Mouse (Mus musculus): Measurements from ENCODE around the gene Pygm. TPM values are rescaled to one million over a fixed set of nuclear protein-coding genes. Genes with fewer than 3 reads are reported as not detected.

The Pygm gene
- 17.7 and 22.3 TPM in 2 replicates for polyA plus RNA-seq (2015; fragmentation: Nextera tagmentation; extraction: Ambion mirVana)

- Histone ChIP-seq H3K27ac (peak within 1 kb of the TSS; percentile 48), H3K4me1 (peaks cover 22% of the 10 kb centered on the region), H3K4me3 (peak within 1 kb of the TSS; percentile 4; the same call in 1 of the 2 replicates), H3K36me3 (peaks cover 3% of the 10 kb centered on the region; the same call in 1 of the 2 replicates), H3K9me3 (no peaks in the 10 kb centered on the region), H3K9ac (0 out of 2 replicates have a peak within 1 kb of the TSS, but pooled peaks have one; percentile 4), H3K4me2 (peak within 1 kb of the TSS; percentile 20), H3K27me3 (no peaks in the 10 kb centered on the region)
- 20% methylated on average over 7 of the region's 7 CpGs for WGBS
- peak; percentile 78 for ATAC-seq (ENCODE audit: borderline replicate concordance, extremely low read depth, low FRiP score, low TSS enrichment)
Observed at GRCm38 (mm10) chr19:6384128-6384527, at the start of gene Pygm. Gene Pygm (plus strand): TSS chr19:6384399.

DNA sequence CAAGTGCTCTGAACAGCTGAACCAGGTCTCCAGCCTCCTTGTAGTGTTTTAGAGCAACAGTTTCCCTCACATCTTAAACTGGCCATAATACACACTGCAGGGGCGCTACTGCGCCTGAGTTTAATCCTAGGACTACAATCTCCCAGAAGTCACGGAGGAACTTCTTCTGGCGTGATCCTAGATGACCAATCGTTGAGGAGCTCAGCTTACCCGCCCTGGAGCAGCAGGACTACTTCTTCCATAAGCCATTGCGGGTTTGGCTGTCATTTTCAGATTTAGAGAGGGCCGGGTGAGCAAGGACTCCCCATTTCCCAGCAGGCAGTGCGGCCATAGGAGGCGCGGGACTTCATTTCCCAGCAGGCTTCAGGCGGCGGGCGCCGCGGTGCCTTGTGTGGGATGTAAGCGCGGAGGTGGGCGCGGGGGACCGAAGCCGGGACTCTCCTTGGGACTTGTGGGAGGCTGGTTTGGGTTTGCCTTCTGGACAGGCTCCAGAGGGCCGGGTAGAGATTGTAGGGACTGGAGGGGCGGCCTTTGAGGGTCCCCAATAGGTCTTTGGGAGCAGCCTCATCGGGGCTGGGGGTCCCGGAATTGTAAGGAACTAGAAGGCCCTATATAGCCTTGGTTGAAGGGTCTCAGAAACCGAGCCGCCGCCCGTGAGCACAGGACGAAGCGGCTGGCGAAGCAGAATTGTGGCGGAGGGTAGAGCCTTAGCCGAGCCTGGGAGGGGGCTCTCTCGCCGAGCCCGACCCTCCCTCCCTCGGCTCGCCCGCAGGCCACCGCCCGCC lies 49.3 kb upstream of the Pygm start, which contains the start of gene Men1:
Men1 (plus strand) TSS at position 307 of the 785 bp plus-strand sequence.
- no peaks in the 10 kb centered on the region for H3K27me3 ChIP-seq
- peak within 1 kb of the TSS; percentile 90 for H3K9ac ChIP-seq
- peak within 1 kb of the TSS; percentile 89 for H3K27ac ChIP-seq
- H3K4me3 ChIP-seq: peak within 1 kb of the TSS; percentile 89
- H3K9me3 ChIP-seq: no peaks in the 10 kb centered on the region
- under 1% methylated on average over 38 of the region's 43 CpGs for WGBS
- peak; percentile 92 for ATAC-seq (ENCODE audit: borderline replicate concordance, extremely low read depth, low FRiP score, low TSS enrichment)
- H3K4me2 ChIP-seq: peak within 1 kb of the TSS; percentile 86
- peaks cover 30% of the 10 kb centered on the region for H3K36me3 ChIP-seq
- H3K4me1 ChIP-seq: peaks cover 32% of the 10 kb centered on the region

- H3K36me3 ChIP-seq: peaks cover 35% of the 10 kb centered on the region
- peak overlapping the region; percentile 90 for H3K9ac ChIP-seq
- peak overlapping the region; percentile 89 for H3K4me3 ChIP-seq
- peak; percentile 9 for ATAC-seq (ENCODE audit: borderline replicate concordance, extremely low read depth, low FRiP score, low TSS enrichment)
- H3K4me2 ChIP-seq: peak overlapping the region; percentile 86
- H3K27me3 ChIP-seq: no peaks in the 10 kb centered on the region
- peak overlapping the region; percentile 41 for H3K27ac ChIP-seq
- WGBS: under 1% methylated on average over 19 of the region's 25 CpGs
- peaks cover 38% of the 10 kb centered on the region for H3K4me1 ChIP-seq
- no peaks in the 10 kb centered on the region for H3K9me3 ChIP-seq
Observed at GRCm38 (mm10) chr19:6335458-6335827, 48.8 kb upstream of the Pygm start.

DNA sequence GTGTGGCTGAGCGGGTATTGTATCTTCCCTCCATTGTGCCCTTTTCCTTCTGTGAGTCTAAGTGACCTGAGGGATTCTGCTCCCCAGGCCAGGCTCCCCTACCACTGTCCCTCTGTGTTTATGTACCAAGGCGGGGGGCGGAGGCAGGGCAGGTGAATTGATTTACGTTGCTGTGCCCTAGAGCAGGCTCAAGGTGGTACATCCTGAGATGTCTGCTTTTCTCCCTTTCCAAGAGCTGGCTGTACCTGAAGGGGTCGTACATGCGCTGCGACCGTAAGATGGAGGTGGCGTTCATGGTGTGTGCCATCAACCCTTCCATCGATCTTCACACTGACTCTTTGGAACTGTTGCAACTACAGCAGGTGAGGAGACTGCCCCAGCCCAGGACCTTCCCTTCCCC lies 47.3 kb upstream of the Pygm start:
- Histone ChIP-seq H3K4me1 (peaks cover 41% of the 10 kb centered on the region), H3K9ac (peak overlapping the region; percentile 90), H3K9me3 (no peaks in the 10 kb centered on the region), H3K4me2 (peak overlapping the region; percentile 86), H3K27ac (no peak overlapping the region), H3K4me3 (peak overlapping the region; percentile 89; the same call in 1 of the 2 replicates), H3K36me3 (peaks cover 35% of the 10 kb centered on the region), H3K27me3 (no peaks in the 10 kb centered on the region)
- no peak for ATAC-seq (ENCODE audit: borderline replicate concordance, extremely low read depth, low FRiP score, low TSS enrichment)
- 84% methylated on average over 10 of the region's 10 CpGs for WGBS

DNA sequence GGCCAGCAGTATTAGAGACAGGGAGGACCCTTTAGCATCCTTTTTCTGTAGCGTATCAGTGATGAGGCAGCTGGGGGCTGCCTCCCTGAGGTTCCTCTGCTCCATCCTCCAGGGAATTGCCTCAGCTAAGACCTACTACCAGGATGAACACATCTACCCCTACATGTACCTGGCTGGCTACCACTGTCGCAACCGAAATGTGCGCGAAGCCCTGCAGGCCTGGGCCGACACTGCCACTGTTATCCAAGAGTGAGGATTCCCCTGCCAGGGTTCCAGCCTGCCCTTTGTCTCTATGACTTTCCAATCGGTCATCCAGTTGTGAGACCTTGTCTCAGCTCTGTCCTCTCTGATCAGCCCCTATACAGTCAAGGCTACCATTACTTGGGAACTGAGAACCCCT lies 46.0 kb upstream of the Pygm start:
- no peak overlapping the region for H3K9ac ChIP-seq
- peaks cover 35% of the 10 kb centered on the region for H3K36me3 ChIP-seq
- no peak overlapping the region for H3K27ac ChIP-seq
- H3K9me3 ChIP-seq: no peaks in the 10 kb centered on the region
- H3K4me1 ChIP-seq: peaks cover 39% of the 10 kb centered on the region
- H3K4me3 ChIP-seq: no peak overlapping the region
- WGBS: 90% methylated on average over 7 of the region's 7 CpGs
- ATAC-seq (ENCODE audit: borderline replicate concordance, extremely low read depth, low FRiP score, low TSS enrichment): no peak
- no peaks in the 10 kb centered on the region for H3K27me3 ChIP-seq
- no peak overlapping the region for H3K4me2 ChIP-seq

GRCm38 (mm10) chr19:6338716-6339115 lies 45.5 kb upstream of the Pygm start:
- no peak for ATAC-seq (ENCODE audit: borderline replicate concordance, extremely low read depth, low FRiP score, low TSS enrichment)
- peaks cover 39% of the 10 kb centered on the region for H3K4me1 ChIP-seq

DNA sequence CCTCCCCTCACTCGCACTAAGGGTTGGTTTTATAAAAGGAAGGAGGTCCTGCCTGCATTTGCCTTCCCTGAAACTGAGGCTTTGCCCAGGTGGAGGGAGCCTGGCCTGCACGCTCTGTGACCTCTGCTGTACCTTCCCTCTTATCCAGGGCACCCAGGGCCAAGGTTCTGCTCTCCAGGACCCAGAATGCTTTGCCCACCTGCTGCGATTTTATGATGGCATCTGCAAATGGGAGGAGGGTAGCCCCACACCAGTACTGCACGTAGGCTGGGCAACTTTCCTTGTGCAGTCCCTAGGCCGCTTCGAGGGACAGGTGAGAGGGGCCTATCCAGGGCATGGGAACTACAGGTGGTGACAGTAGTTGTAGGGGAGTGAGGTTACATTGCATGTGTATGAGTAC lies 45.0 kb upstream of the Pygm start:
- no peak overlapping the region for H3K4me3 ChIP-seq
- no peak overlapping the region for H3K4me2 ChIP-seq
- no peaks in the 10 kb centered on the region for H3K9me3 ChIP-seq
- no peak overlapping the region for H3K27ac ChIP-seq
- peaks cover 36% of the 10 kb centered on the region for H3K4me1 ChIP-seq
- H3K27me3 ChIP-seq: no peaks in the 10 kb centered on the region
- ATAC-seq (ENCODE audit: borderline replicate concordance, extremely low read depth, low FRiP score, low TSS enrichment): no peak
- H3K9ac ChIP-seq: no peak overlapping the region
- H3K36me3 ChIP-seq: peaks cover 35% of the 10 kb centered on the region
- 90% methylated on average over 6 of the region's 6 CpGs for WGBS

More at GRCm38 (mm10) chr19:6338716-6339115, 45.5 kb upstream of the Pygm start:
- H3K9ac ChIP-seq: no peak overlapping the region
- no peak overlapping the region for H3K4me3 ChIP-seq
- no peaks in the 10 kb centered on the region for H3K9me3 ChIP-seq
- no peaks in the 10 kb centered on the region for H3K27me3 ChIP-seq
- H3K27ac ChIP-seq: no peak overlapping the region
- H3K4me2 ChIP-seq: no peak overlapping the region
- H3K36me3 ChIP-seq: peaks cover 35% of the 10 kb centered on the region
- WGBS: 78% methylated on average over 11 of the region's 11 CpGs

DNA sequence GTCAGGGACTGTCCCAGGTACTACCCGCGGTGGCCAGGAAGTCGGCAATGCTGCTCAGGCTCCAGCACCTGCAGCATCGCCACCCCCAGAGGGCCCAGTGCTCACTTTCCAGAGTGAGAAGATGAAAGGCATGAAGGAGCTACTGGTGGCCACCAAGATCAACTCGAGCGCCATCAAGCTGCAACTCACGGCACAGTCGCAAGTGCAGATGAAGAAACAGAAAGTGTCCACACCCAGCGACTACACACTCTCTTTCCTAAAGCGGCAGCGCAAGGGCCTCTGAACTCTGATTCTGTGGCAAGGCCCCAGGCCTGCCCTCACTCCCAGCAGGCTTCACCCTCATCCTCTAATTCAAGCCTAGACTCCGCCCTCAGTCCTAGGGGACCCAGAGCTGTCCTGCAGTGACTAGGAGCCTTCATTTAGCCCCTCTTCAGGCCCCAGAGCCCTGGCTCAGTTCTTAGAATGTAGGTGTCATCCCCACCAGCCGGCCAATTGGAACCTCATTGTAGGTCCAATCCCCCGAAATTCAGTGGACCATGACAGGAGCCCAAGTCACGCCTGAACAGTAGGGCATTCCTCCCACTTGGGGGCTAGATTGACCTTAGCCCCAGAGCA lies 44.2 kb upstream of the Pygm start:
- 0 out of 2 replicates have a peak overlapping the region, but pooled peaks have one; percentile 61 for H3K4me3 ChIP-seq
- no peaks in the 10 kb centered on the region for H3K27me3 ChIP-seq
- H3K4me1 ChIP-seq: peaks cover 33% of the 10 kb centered on the region
- ATAC-seq (ENCODE audit: borderline replicate concordance, extremely low read depth, low FRiP score, low TSS enrichment): no peak
- peaks cover 35% of the 10 kb centered on the region for H3K36me3 ChIP-seq
- peak overlapping the region; percentile 78 for H3K4me2 ChIP-seq
- peak overlapping the region; percentile 4; the same call in 1 of the 2 replicates for H3K9ac ChIP-seq
- 75% methylated on average over 15 of the region's 15 CpGs for WGBS
- peak overlapping the region; percentile 60 for H3K27ac ChIP-seq
- H3K9me3 ChIP-seq: no peaks in the 10 kb centered on the region

DNA sequence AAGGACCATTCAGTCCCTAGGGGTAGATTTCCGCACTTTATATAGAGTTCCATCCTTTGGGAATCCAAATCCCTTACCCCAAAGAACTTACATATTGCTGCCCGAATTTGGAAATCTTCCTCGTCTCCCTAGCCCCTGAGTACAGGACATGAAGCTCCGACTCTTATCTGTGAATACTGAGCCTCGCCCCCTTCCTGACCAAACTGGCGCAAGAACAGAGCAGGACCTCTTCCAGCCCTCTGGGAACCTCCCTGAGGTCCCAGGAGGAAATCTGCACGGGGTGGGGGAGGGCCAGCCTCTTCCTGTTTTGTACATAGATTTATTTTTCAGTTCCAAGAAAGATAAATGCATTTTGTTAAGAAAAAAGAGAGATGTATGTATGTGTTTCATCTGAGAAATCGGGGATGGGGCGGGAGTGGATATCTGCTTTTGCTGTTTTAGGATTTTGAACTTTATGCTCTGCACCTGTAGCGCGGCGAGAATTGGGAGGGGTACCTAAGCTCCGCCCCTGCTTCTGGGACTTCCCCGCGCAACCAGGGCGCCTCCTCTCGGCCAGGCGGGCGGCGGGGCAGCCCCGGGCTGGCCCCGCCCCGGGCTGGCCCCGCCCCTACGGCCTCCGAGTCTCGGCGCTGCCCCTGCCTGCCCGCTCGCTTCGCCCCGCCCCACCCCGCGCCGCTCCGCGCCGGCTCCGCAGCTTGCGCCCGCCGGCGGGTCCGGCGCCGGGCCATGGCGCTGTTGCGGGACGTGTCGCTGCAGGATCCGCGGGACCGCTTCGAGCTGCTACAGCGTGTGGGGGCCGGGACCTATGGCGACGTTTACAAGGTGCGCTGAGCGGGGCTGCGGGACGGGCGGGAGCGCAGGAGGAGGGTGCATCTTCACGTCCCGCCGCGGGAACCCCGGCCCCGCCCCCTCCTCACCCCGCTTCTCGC lies 43.4 kb upstream of the Pygm start, which contains the start of gene Map4k2:
Map4k2 (plus strand) TSS at position 612 of the 929 bp plus-strand sequence.
- peaks cover 36% of the 10 kb centered on the region for H3K36me3 ChIP-seq
- peak within 1 kb of the TSS; percentile 78 for H3K4me2 ChIP-seq
- WGBS: 6% methylated on average over 56 of the region's 72 CpGs
- peak; percentile 85 for ATAC-seq (ENCODE audit: borderline replicate concordance, extremely low read depth, low FRiP score, low TSS enrichment)
- H3K9me3 ChIP-seq: no peaks in the 10 kb centered on the region
- peak within 1 kb of the TSS; percentile 53 for H3K9ac ChIP-seq
- H3K4me3 ChIP-seq: peak within 1 kb of the TSS; percentile 61
- H3K27ac ChIP-seq: peak within 1 kb of the TSS; percentile 60
- no peaks in the 10 kb centered on the region for H3K27me3 ChIP-seq
- H3K4me1 ChIP-seq: peaks cover 31% of the 10 kb centered on the region

DNA sequence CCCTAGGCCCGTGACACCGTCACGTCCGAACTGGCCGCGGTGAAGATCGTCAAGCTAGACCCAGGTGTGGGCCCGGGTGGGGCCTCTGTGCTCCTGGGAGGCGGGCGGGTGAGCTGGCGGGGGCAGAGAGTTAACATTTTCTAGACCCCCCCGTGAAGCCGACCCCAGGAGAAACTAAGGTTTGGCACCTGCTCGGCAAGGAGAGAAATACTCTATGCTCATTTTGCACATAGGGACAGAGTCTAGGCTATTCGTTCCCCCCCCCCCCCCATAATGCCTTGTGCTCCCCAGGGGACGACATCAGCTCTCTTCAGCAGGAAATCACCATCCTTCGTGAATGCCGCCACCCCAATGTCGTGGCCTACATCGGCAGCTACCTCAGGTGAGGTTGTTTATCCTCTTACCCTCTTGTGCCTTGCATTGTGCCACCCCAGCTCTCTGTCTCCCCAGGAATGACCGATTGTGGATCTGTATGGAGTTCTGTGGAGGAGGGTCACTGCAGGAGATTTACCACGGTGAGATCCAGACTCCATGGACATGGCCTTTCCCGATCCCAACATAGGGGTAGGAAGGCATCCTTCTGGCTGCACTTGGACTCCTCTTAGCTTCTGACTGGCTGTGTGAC lies 42.6 kb upstream of the Pygm start:
- Histone ChIP-seq H3K27ac (peak overlapping the region; percentile 60), H3K4me1 (peaks cover 23% of the 10 kb centered on the region), H3K9me3 (no peaks in the 10 kb centered on the region), H3K4me2 (peak overlapping the region; percentile 78), H3K9ac (peak overlapping the region; percentile 53), H3K4me3 (peak overlapping the region; percentile 61), H3K27me3 (no peaks in the 10 kb centered on the region), H3K36me3 (peaks cover 42% of the 10 kb centered on the region)
- no peak; the same call in 1 of the 2 replicates for ATAC-seq (ENCODE audit: borderline replicate concordance, extremely low read depth, low FRiP score, low TSS enrichment)
- 11% methylated on average over 22 of the region's 23 CpGs for WGBS

All from lung, embryonic 15.5 days (tissue).